Mouse (Mus musculus): Measurements from ENCODE around the gene Shroom3.

- TF ChIP-seq CTCF (IDR thresholded peaks at IDR 0.05; ENCODE audit: control insufficient read depth, insufficient read depth, insufficient read length) (no peak), MAX (IDR thresholded peaks at IDR 0.05) (no peak), MYOG (IDR thresholded peaks at IDR 0.05; ENCODE audit: control insufficient read depth, extremely low read depth, insufficient read length) (no peak), USF1 (IDR thresholded peaks at IDR 0.05; ENCODE audit: low read depth) (no peak)
Measured at GRCm38 (mm10) chr5:92895877-92896276, 212.6 kb downstream of the Shroom3 start.
